Mouse (Mus musculus): ENCODE results near the gene Sdhaf1. TPM values are rescaled to one million over a fixed set of nuclear protein-coding genes. Genes with fewer than 3 reads are reported as not detected.

The Sdhaf1 gene
- polyA plus RNA-seq (2014; fragmentation: Nextera tagmentation; extraction: Ambion mirVana), result 14.4 and 17.0 TPM in 2 replicates

GRCm38 (mm10) chr7:30323795-30324194, at the start of gene Sdhaf1:
Gene Sdhaf1 (minus strand): TSS chr7:30323895.
- H3K36me3 ChIP-seq (ENCODE audit: control insufficient read depth, insufficient read depth, low read length), result no peaks in the 10 kb centered on the region; the same call in 1 of the 2 replicates
- H3K27me3 ChIP-seq (ENCODE audit: control insufficient read depth, insufficient read depth, low read length), result no peaks in the 10 kb centered on the region
- ATAC-seq (ENCODE audit: insufficient number of reproducible peaks, insufficient read depth, low FRiP score, low read depth), result no peak
- peak within 1 kb of the TSS; percentile 45 for H3K9ac ChIP-seq (replicated peaks; ENCODE audit: low read depth, low read length)
- peaks cover 10% of the 10 kb centered on the region; the same call in 1 of the 2 replicates for H3K4me1 ChIP-seq (ENCODE audit: control insufficient read depth, insufficient read depth, low read length)
- WGBS, result 75% methylated on average over 3 of the region's 3 CpGs
- peak within 1 kb of the TSS; percentile 66 for H3K4me2 ChIP-seq (replicated peaks; ENCODE audit: low read depth, low read length)
- no peaks in the 10 kb centered on the region for H3K9me3 ChIP-seq (ENCODE audit: control insufficient read depth, low read depth, low read length)
- peak within 1 kb of the TSS; percentile 79 for H3K4me3 ChIP-seq (ENCODE audit: low read depth, low read length)
- H3K27ac ChIP-seq (ENCODE audit: low read length), result peak within 1 kb of the TSS; percentile 89

DNA sequence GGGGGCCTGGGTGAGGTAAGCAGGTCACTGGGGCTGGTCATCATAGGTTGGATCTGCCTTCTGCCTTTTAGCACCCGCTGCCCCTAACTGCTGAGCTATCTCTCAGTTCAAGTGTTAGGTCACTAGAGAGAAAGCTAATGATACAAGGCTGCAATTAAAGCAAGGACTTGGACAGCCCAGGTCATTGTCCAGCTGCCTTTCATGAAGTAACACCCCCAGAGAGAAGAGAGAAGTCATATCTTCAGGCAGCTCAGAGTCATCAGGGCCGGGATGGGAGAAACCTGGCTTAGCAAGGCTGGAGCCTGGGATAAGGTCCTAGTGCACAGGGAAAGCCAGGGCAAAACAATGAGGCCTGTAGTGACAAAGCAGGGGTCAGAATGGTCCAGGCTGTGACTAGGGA, 43.8 kb upstream of the Sdhaf1 start:
- Histone ChIP-seq H3K4me2 (replicated peaks; ENCODE audit: low read depth, low read length) (no peak overlapping the region), H3K4me1 (ENCODE audit: control insufficient read depth, insufficient read depth, low read length) (0 out of 2 replicates have a peak, but pooled peaks cover 3% of the 10 kb centered on the region), H3K9ac (replicated peaks; ENCODE audit: low read depth, low read length) (no peak overlapping the region), H3K27ac (ENCODE audit: low read length) (no peak overlapping the region), H3K36me3 (ENCODE audit: control insufficient read depth, insufficient read depth, low read length) (no peaks in the 10 kb centered on the region), H3K27me3 (ENCODE audit: control insufficient read depth, insufficient read depth, low read length) (no peaks in the 10 kb centered on the region), H3K9me3 (ENCODE audit: control insufficient read depth, low read depth, low read length) (no peaks in the 10 kb centered on the region), H3K4me3 (ENCODE audit: low read depth, low read length) (no peak overlapping the region)
- no peak for ATAC-seq (ENCODE audit: insufficient number of reproducible peaks, insufficient read depth, low FRiP score, low read depth)
- WGBS, result 84% methylated on average over 2 of the region's 2 CpGs

- Histone ChIP-seq H3K4me2 (replicated peaks; ENCODE audit: low read depth, low read length) (peak overlapping the region; percentile 76), H3K4me1 (ENCODE audit: control insufficient read depth, insufficient read depth, low read length) (peaks cover 19% of the 10 kb centered on the region; the same call in 1 of the 2 replicates), H3K36me3 (ENCODE audit: control insufficient read depth, insufficient read depth, low read length) (peaks cover 8% of the 10 kb centered on the region; the same call in 1 of the 2 replicates), H3K9ac (replicated peaks; ENCODE audit: low read depth, low read length) (peak overlapping the region; percentile 77; the same call in 1 of the 2 replicates), H3K27me3 (ENCODE audit: control insufficient read depth, insufficient read depth, low read length) (no peaks in the 10 kb centered on the region), H3K9me3 (ENCODE audit: control insufficient read depth, low read depth, low read length) (no peaks in the 10 kb centered on the region), H3K27ac (ENCODE audit: low read length) (no peak overlapping the region), H3K4me3 (ENCODE audit: low read depth, low read length) (peak overlapping the region; percentile 70)
- no peak for ATAC-seq (ENCODE audit: insufficient number of reproducible peaks, insufficient read depth, low FRiP score, low read depth)
- WGBS, result 60% methylated on average over 6 of the region's 6 CpGs
Observed at GRCm38 (mm10) chr7:30363344-30363738, 39.6 kb upstream of the Sdhaf1 start.

DNA sequence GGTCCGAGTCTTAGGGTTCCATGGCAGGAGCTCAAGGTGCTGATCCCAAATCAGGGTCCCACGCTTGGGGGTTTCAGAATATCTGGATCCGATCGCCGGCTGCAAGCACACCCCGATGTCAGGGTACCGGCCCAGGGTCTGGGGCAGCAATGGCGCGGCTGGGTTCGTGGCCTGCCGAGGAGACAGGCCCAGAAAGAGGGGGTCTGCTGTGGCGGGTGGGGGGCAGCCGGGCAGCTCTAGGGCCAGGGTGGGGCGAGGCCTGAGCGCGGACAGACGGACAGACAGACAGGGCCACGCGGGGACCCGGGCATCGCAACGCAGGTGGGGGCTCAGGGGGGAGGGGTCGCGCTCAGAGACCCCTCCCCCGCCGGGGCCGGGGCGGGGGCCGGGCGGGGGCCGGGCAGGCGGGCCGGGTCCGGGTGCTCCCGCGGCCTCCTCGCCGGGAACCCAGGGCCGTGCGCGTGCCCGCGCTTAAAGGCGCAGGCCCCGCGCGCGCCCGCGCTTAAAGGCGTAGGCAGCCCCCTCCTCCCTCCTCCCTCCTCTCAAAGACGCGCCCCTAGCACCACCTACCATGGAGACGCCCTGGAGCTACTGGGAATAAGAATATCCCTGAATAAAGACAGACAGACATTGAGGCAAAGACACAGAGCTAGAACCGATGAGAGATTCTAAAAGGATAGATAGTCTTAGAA, 39.1 kb upstream of the Sdhaf1 start, which contains the start of gene Lrfn3:
Gene Lrfn3 (minus strand): TSS at position 121 of the 692 bp plus-strand sequence.
- H3K4me3 ChIP-seq (ENCODE audit: low read depth, low read length), result peak within 1 kb of the TSS; percentile 70
- H3K27ac ChIP-seq (ENCODE audit: low read length), result peak within 1 kb of the TSS; percentile 39; the same call in 1 of the 2 replicates
- no peaks in the 10 kb centered on the region for H3K9me3 ChIP-seq (ENCODE audit: control insufficient read depth, low read depth, low read length)
- peak within 1 kb of the TSS; percentile 76 for H3K4me2 ChIP-seq (replicated peaks; ENCODE audit: low read depth, low read length)
- H3K4me1 ChIP-seq (ENCODE audit: control insufficient read depth, insufficient read depth, low read length), result peaks cover 19% of the 10 kb centered on the region; the same call in 1 of the 2 replicates
- peak; percentile 34; the same call in 1 of the 2 replicates for ATAC-seq (ENCODE audit: insufficient number of reproducible peaks, insufficient read depth, low FRiP score, low read depth)
- 2% methylated on average over 50 of the region's 55 CpGs for WGBS
- peaks cover 8% of the 10 kb centered on the region; the same call in 1 of the 2 replicates for H3K36me3 ChIP-seq (ENCODE audit: control insufficient read depth, insufficient read depth, low read length)
- peak within 1 kb of the TSS; percentile 77 for H3K9ac ChIP-seq (replicated peaks; ENCODE audit: low read depth, low read length)
- H3K27me3 ChIP-seq (ENCODE audit: control insufficient read depth, insufficient read depth, low read length), result no peaks in the 10 kb centered on the region

GRCm38 (mm10) chr7:30360028-30360427, 36.3 kb upstream of the Sdhaf1 start:
- WGBS, result 86% methylated on average over 17 of the region's 17 CpGs
- Histone ChIP-seq H3K9me3 (ENCODE audit: control insufficient read depth, low read depth, low read length) (no peaks in the 10 kb centered on the region), H3K27ac (ENCODE audit: low read length) (peak overlapping the region; percentile 86), H3K27me3 (ENCODE audit: control insufficient read depth, insufficient read depth, low read length) (no peaks in the 10 kb centered on the region), H3K4me1 (ENCODE audit: control insufficient read depth, insufficient read depth, low read length) (peaks cover 19% of the 10 kb centered on the region; the same call in 1 of the 2 replicates), H3K4me3 (ENCODE audit: low read depth, low read length) (no peak overlapping the region), H3K4me2 (replicated peaks; ENCODE audit: low read depth, low read length) (peak overlapping the region; percentile 76), H3K9ac (replicated peaks; ENCODE audit: low read depth, low read length) (no peak overlapping the region), H3K36me3 (ENCODE audit: control insufficient read depth, insufficient read depth, low read length) (peaks cover 17% of the 10 kb centered on the region)
- ATAC-seq (ENCODE audit: insufficient number of reproducible peaks, insufficient read depth, low FRiP score, low read depth), result no peak

DNA sequence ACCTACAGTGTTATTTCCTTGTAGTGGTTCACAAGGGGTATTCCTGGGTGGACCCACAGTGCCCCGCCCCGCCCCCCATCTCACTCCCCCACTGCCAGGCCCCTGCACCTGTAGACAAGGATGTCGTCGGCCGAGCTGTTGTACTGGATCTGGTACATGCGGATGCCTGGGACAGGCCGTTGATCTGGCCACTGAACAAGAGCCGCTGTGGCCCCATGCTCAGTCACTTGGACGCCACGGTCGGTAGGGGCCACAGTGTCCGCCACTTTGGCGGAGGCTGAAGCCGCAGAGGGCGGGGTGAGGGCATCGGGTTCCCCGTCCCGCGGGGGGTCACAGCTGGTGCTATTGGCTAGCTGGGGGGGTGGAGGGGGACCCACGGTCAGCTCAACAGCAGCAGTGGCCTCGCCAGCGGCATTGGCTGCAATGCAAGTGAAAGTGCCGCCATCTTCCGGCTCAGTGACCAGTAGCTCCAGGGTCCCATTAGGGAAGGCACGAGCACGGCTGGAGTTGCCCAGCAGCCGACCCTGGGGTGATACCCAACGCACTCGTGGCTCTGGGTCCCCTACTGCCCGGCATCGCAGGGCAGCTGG, 35.7 kb upstream of the Sdhaf1 start:
- Histone ChIP-seq H3K4me1 (ENCODE audit: control insufficient read depth, insufficient read depth, low read length) (peaks cover 19% of the 10 kb centered on the region; the same call in 1 of the 2 replicates), H3K36me3 (ENCODE audit: control insufficient read depth, insufficient read depth, low read length) (peaks cover 17% of the 10 kb centered on the region), H3K4me2 (replicated peaks; ENCODE audit: low read depth, low read length) (peak overlapping the region; percentile 40), H3K27me3 (ENCODE audit: control insufficient read depth, insufficient read depth, low read length) (no peaks in the 10 kb centered on the region), H3K9ac (replicated peaks; ENCODE audit: low read depth, low read length) (0 out of 2 replicates have a peak overlapping the region, but pooled peaks have one; percentile 18), H3K27ac (ENCODE audit: low read length) (peak overlapping the region; percentile 86), H3K4me3 (ENCODE audit: low read depth, low read length) (peak overlapping the region; percentile 21; the same call in 1 of the 2 replicates), H3K9me3 (ENCODE audit: control insufficient read depth, low read depth, low read length) (no peaks in the 10 kb centered on the region)
- 67% methylated on average over 31 of the region's 31 CpGs for WGBS
- ATAC-seq (ENCODE audit: insufficient number of reproducible peaks, insufficient read depth, low FRiP score, low read depth), result peak; percentile 24; the same call in 1 of the 2 replicates

DNA sequence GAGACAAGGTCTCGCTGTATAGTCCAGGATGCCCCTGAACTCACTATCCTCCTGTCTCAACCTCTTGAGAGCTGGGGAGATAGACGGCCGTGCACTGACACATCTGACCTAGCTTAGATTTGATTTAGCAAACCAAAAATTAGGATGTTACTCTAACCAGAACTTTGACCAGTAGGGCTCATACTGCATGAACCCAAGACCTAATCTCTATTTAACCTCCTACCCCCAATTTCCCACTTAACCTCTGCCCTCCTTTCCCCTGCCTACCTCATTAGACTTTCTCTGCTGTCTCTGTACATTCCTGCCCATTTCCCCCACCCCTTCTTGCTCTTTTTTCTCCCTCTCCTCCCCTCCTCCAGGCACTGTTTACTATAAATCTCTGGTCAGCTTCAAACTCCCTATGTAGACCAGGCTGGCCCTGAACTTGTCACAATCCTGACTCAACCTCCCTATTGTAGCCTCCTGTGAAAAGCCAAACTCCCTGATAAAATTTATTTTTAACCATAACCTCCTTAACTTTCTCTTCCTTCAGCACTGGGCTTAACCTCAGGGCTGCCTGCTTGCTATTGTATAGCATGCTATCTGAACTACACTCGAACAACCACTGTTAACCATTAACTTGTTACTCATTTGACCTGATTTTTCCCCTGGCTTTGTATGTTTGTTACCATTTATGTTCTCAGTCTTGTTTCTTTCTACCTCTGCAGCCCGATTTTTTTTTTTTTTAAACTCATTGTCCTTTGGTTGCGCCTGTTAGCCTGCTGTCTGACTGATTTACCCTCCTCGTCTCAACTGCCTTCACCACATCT, 34.9 kb upstream of the Sdhaf1 start:
- WGBS, result 57% methylated on average over 7 of the region's 7 CpGs
- Histone ChIP-seq H3K9ac (replicated peaks; ENCODE audit: low read depth, low read length) (no peak overlapping the region; the same call in 1 of the 2 replicates), H3K4me1 (ENCODE audit: control insufficient read depth, insufficient read depth, low read length) (peaks cover 19% of the 10 kb centered on the region; the same call in 1 of the 2 replicates)

DNA sequence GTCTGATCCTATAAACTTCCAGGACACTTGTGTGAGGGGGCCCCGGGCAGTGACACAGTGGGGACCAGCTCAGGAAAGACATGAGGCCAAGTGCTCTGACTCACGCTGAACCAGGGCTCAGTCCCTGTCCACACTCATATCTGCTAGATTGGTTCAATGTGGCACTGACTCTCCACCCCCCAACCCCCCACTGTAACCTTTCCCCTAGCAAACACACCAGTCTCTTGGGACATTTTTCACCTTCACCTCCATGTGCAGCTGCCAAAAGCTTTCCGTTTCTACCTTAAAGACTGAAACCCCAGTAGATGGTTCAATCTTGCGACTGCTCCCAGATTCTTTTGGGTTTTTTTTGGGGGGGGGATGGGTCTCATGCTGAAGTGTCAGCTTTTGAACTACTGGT, 30.4 kb upstream of the Sdhaf1 start:
- H3K4me1 ChIP-seq (ENCODE audit: control insufficient read depth, insufficient read depth, low read length), result no peaks in the 10 kb centered on the region
- H3K9ac ChIP-seq (replicated peaks; ENCODE audit: low read depth, low read length), result no peak overlapping the region
- H3K36me3 ChIP-seq (ENCODE audit: control insufficient read depth, insufficient read depth, low read length), result peaks cover 9% of the 10 kb centered on the region
- no peak overlapping the region for H3K4me2 ChIP-seq (replicated peaks; ENCODE audit: low read depth, low read length)
- no peaks in the 10 kb centered on the region for H3K9me3 ChIP-seq (ENCODE audit: control insufficient read depth, low read depth, low read length)
- H3K27me3 ChIP-seq (ENCODE audit: control insufficient read depth, insufficient read depth, low read length), result no peaks in the 10 kb centered on the region
- no peak overlapping the region for H3K27ac ChIP-seq (ENCODE audit: low read length)
- WGBS, result 64% methylated on average over 4 of the region's 4 CpGs
- no peak for ATAC-seq (ENCODE audit: insufficient number of reproducible peaks, insufficient read depth, low FRiP score, low read depth)
- no peak overlapping the region for H3K4me3 ChIP-seq (ENCODE audit: low read depth, low read length)

More for the DNA sequence above, 34.9 kb upstream of the Sdhaf1 start:
- ATAC-seq (ENCODE audit: insufficient number of reproducible peaks, insufficient read depth, low FRiP score, low read depth), result 0 out of 2 replicates have a peak, but pooled peaks have one; percentile 35
- Histone ChIP-seq H3K4me2 (replicated peaks; ENCODE audit: low read depth, low read length) (peak overlapping the region; percentile 40), H3K27me3 (ENCODE audit: control insufficient read depth, insufficient read depth, low read length) (no peaks in the 10 kb centered on the region), H3K27ac (ENCODE audit: low read length) (peak overlapping the region; percentile 86), H3K4me3 (ENCODE audit: low read depth, low read length) (peak overlapping the region; percentile 21; the same call in 1 of the 2 replicates), H3K36me3 (ENCODE audit: control insufficient read depth, insufficient read depth, low read length) (peaks cover 17% of the 10 kb centered on the region), H3K9me3 (ENCODE audit: control insufficient read depth, low read depth, low read length) (no peaks in the 10 kb centered on the region)

Measured in stomach, embryonic 14.5 days (tissue).